In the genomic region with DNA sequence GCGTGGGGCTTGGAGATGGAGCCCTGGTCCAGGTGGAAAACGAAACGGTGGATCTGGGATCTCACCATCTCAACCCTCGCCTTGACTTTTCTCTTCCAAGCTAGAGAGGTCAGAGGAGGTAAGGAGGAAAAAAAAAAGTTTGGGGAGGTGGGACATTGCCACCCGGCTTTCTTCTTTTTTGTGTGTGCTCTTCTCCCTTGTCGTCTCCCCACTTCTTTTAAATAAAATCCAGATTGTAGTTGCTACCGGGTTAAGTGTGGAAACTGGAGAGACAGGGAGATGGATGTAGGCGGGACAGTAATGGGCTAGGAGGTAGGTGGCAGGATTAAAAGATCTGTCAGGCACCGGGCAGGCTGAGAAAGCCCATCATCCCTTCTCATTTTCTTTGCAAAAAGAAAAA, we compare ENCODE assay signal across 9 mouse cellular contexts. TPM values are rescaled to one million over a fixed set of nuclear protein-coding genes. Genes with fewer than 3 reads are reported as not detected.
DNase-seq lines count a peak whose midpoint lies in the region; ATAC-seq and TF ChIP-seq lines count a peak whose summit lies in the region.
"Had no signal": no experiment of that assay in that cellular context is flagged by ENCODE, and none has a peak within 500 bp of the region (broad histone marks: within the 10 kb centered on the region; RNA-seq: fewer than 3 reads in every experiment).

No protein-coding gene starts in this region.

- WGBS in kidney, postnatal 0 days: 0% methylated on average over 9 of the region's 9 CpGs
- 0% methylated on average over 9 of the region's 9 CpGs for WGBS in forebrain, embryonic 10.5 days
- WGBS in intestine, embryonic 16.5 days: 1% methylated on average over 9 of the region's 9 CpGs
- under 1% methylated on average over 9 of the region's 9 CpGs for WGBS in neural tube, embryonic 13.5 days

- H3K9ac ChIP-seq in kidney, postnatal 0 days (ENCODE audit: low read depth, low read length): peak overlapping the region; percentile 49; the same call in 1 of the 2 replicates
- H3K9ac ChIP-seq in intestine, embryonic 16.5 days (ENCODE audit: low read depth, low read length): peak overlapping the region; percentile 59; the same call in 1 of the 2 replicates
- peak overlapping the region; percentile 76 for H3K9ac ChIP-seq in neural tube, embryonic 13.5 days

- peak overlapping the region; percentile 89 for H3K4me2 ChIP-seq in kidney, postnatal 0 days (ENCODE audit: low read length)
- H3K4me2 ChIP-seq in intestine, embryonic 16.5 days (ENCODE audit: low read depth, low read length): peak overlapping the region; percentile 75
- H3K4me2 ChIP-seq in neural tube, embryonic 13.5 days: peak overlapping the region; percentile 97

- no peak for TF ChIP-seq CTCF in kidney, postnatal 0 days (IDR thresholded peaks at IDR 0.05; ENCODE audit: low read depth)

- no peaks in the 10 kb centered on the region for H3K36me3 ChIP-seq in kidney, postnatal 0 days (ENCODE audit: insufficient read depth, low read length)
- no peaks in the 10 kb centered on the region for H3K36me3 ChIP-seq in forebrain, embryonic 10.5 days (replicated peaks)
- no peaks in the 10 kb centered on the region for H3K36me3 ChIP-seq in intestine, embryonic 16.5 days (ENCODE audit: control insufficient read depth, insufficient read depth, low read length)
- no peaks in the 10 kb centered on the region for H3K36me3 ChIP-seq in neural tube, embryonic 13.5 days

- H3K4me3 ChIP-seq in kidney, postnatal 0 days (replicated peaks; ENCODE audit: low read depth, low read length): peak overlapping the region; percentile 64
- peak overlapping the region; percentile 64 for H3K4me3 ChIP-seq in forebrain, embryonic 10.5 days
- H3K4me3 ChIP-seq in intestine, embryonic 16.5 days (ENCODE audit: low read length): peak overlapping the region; percentile 63
- H3K4me3 ChIP-seq in neural tube, embryonic 13.5 days: peak overlapping the region; percentile 66

- H3K4me1 ChIP-seq in kidney, postnatal 0 days (replicated peaks; ENCODE audit: insufficient read depth, low read length): 0 out of 2 replicates have a peak, but pooled peaks cover 3% of the 10 kb centered on the region
- H3K4me1 ChIP-seq in forebrain, embryonic 10.5 days: peaks cover 33% of the 10 kb centered on the region
- no peaks in the 10 kb centered on the region for H3K4me1 ChIP-seq in intestine, embryonic 16.5 days (ENCODE audit: control insufficient read depth, insufficient read depth, low read length)
- peaks cover 15% of the 10 kb centered on the region for H3K4me1 ChIP-seq in neural tube, embryonic 13.5 days (replicated peaks)

- H3K27me3 ChIP-seq in kidney, postnatal 0 days (ENCODE audit: insufficient read depth, low read length): no peaks in the 10 kb centered on the region
- no peaks in the 10 kb centered on the region for H3K27me3 ChIP-seq in forebrain, embryonic 10.5 days (ENCODE audit: poor library complexity, severe bottlenecking)
- H3K27me3 ChIP-seq in intestine, embryonic 16.5 days (replicated peaks; ENCODE audit: control insufficient read depth, insufficient read depth, low read length): no peaks in the 10 kb centered on the region
- H3K27me3 ChIP-seq in neural tube, embryonic 13.5 days: no peaks in the 10 kb centered on the region

- no peak for ATAC-seq in kidney, postnatal 0 days (replicated peaks; ENCODE audit: low FRiP score, low read depth)
- no peak for ATAC-seq in intestine, embryonic 16.5 days
- ATAC-seq in neural tube, embryonic 13.5 days (ENCODE audit: low read depth): no peak

- no peak overlapping the region for H3K27ac ChIP-seq in kidney, postnatal 0 days
- H3K27ac ChIP-seq in forebrain, embryonic 10.5 days: peak overlapping the region; percentile 87
- no peak overlapping the region for H3K27ac ChIP-seq in intestine, embryonic 16.5 days (ENCODE audit: low read length)
- 0 out of 2 replicates have a peak overlapping the region, but pooled peaks have one; percentile 81 for H3K27ac ChIP-seq in neural tube, embryonic 13.5 days (replicated peaks)

- DNase-seq in kidney, postnatal 0 days (ENCODE audit: low spot score): peak; percentile 7
- no peak for DNase-seq in kidney, adult 9 months
- DNase-seq in forebrain, embryonic 10.5 days (ENCODE audit: extremely low spot score, low spot score): no peak
- DNase-seq in ovary, adult 18-20 months (ENCODE audit: low spot score): no peak
- DNase-seq in gastrocnemius, postnatal 25 days: no peak
- DNase-seq in kidney, adult 18-20 months: no peak

- no peaks in the 10 kb centered on the region for H3K9me3 ChIP-seq in kidney, postnatal 0 days (replicated peaks; ENCODE audit: low read length)
- H3K9me3 ChIP-seq in forebrain, embryonic 10.5 days: no peaks in the 10 kb centered on the region
- H3K9me3 ChIP-seq in intestine, embryonic 16.5 days (ENCODE audit: control insufficient read depth, low read length): no peaks in the 10 kb centered on the region
- H3K9me3 ChIP-seq in neural tube, embryonic 13.5 days: no peaks in the 10 kb centered on the region

RNA-seq across cellular contexts. Expression of gene Col11a1, which starts 0.5 kb away (rescaled TPM):
- 3.1 TPM in 2 replicates for polyA plus RNA-seq in kidney, postnatal 0 days (2015; fragmentation: Nextera tagmentation; extraction: Ambion mirVana)
- 16.4 and 17.7 TPM in 2 replicates for polyA plus RNA-seq in forebrain, embryonic 10.5 days (2016; fragmentation: Nextera tagmentation; extraction: Ambion mirVana)
- 3.2 and 3.4 TPM in 2 replicates for polyA plus RNA-seq in intestine, embryonic 16.5 days (2015; fragmentation: Nextera tagmentation; extraction: Ambion mirVana)
- polyA plus RNA-seq in neural tube, embryonic 13.5 days (2015; fragmentation: Nextera tagmentation; extraction: Ambion mirVana): 18.8 and 22.4 TPM in 2 replicates
- total RNA-seq in gastrocnemius, postnatal 25 days (2021): 10 to 100 TPM in 1 of 2 experiments, 1 to 10 TPM in 1; 4.8 to 11.7 TPM
- total RNA-seq: neutrophil, adult 5-6 weeks had no signal

Comparison
In these comparisons a context has a peak if more than half of its experiments do, and no peak if none do; other contexts are left out.
1. H3K27ac ChIP-seq: peak in forebrain, embryonic 10.5 days (single experiment) and neural tube, embryonic 13.5 days (single experiment); none in kidney, postnatal 0 days (single experiment) and intestine, embryonic 16.5 days (single experiment).
2. Peak in every context shown above with its lines, with median percentiles within 50 percentile points of each other: H3K4me2 ChIP-seq, H3K4me3 ChIP-seq and H3K9ac ChIP-seq.